Mouse (Mus musculus): ENCODE data around the gene Umps. TPM values are rescaled to one million over a fixed set of nuclear protein-coding genes. Genes with fewer than 3 reads are reported as not detected.

Umps gene
- total and polyA plus RNA-seq, 2 experiments from 2014 or later, result 24.7 to 28.3 TPM

GRCm38 (mm10) chr16:33914997-33915396 lies 51.8 kb downstream of the Umps start:
- ATAC-seq, result no peak
- no peak overlapping the region for H3K9ac ChIP-seq
- H3K4me1 ChIP-seq (ENCODE audit: insufficient read depth), result no peaks in the 10 kb centered on the region
- H3K9me3 ChIP-seq (ENCODE audit: low read length), result no peaks in the 10 kb centered on the region
- 74% methylated on average over 4 of the region's 4 CpGs for WGBS
- no peak overlapping the region for H3K4me2 ChIP-seq (ENCODE audit: low read depth)
- no peak overlapping the region for H3K27ac ChIP-seq (ENCODE audit: low read depth, low read length)
- no peak for DNase-seq
- H3K36me3 ChIP-seq (ENCODE audit: insufficient read depth), result no peaks in the 10 kb centered on the region
- no peak overlapping the region for H3K4me3 ChIP-seq (ENCODE audit: low read depth, low read length)
- H3K27me3 ChIP-seq (ENCODE audit: insufficient read depth, low read length), result no peaks in the 10 kb centered on the region; the same call in 1 of the 2 replicates
- no peak for TF ChIP-seq CTCF (IDR thresholded peaks at IDR 0.05; ENCODE audit: low read depth)

- no peak overlapping the region for H3K27ac ChIP-seq (ENCODE audit: low read depth, low read length)
- 0 out of 2 replicates have a peak, but pooled peaks cover 4% of the 10 kb centered on the region for H3K4me1 ChIP-seq (ENCODE audit: insufficient read depth)
- no peak overlapping the region for H3K4me3 ChIP-seq (ENCODE audit: low read depth, low read length)
- H3K36me3 ChIP-seq (ENCODE audit: insufficient read depth), result no peaks in the 10 kb centered on the region
- DNase-seq, result no peak
- no peak overlapping the region for H3K9ac ChIP-seq
- TF ChIP-seq CTCF (IDR thresholded peaks at IDR 0.05; ENCODE audit: low read depth), result no peak
- H3K4me2 ChIP-seq (ENCODE audit: low read depth), result no peak overlapping the region
- H3K27me3 ChIP-seq (ENCODE audit: insufficient read depth, low read length), result no peaks in the 10 kb centered on the region; the same call in 1 of the 2 replicates
- H3K9me3 ChIP-seq (ENCODE audit: low read length), result no peaks in the 10 kb centered on the region
- ATAC-seq, result no peak
- WGBS, result 71% methylated on average over 4 of the region's 4 CpGs
Observed at GRCm38 (mm10) chr16:33908239-33908638, 58.6 kb downstream of the Umps start.

Other genes with a start within 250 kb of the Umps start
- not detected in 2 replicates for gene Muc13, start 173.0 kb downstream of the Umps start, total RNA-seq (2014; rRNA removed)
- not detected in 2 replicates for gene Muc13, start 173.0 kb downstream of the Umps start, polyA plus RNA-seq (2015; fragmentation: Nextera tagmentation; extraction: Ambion mirVana)
- 30.4 and 49.3 TPM in 2 replicates for gene Itgb5, start 137.4 kb downstream of the Umps start, total RNA-seq (2014; rRNA removed)
- 14.9 and 19.7 TPM in 2 replicates for gene Itgb5, start 137.4 kb downstream of the Umps start, polyA plus RNA-seq (2015; fragmentation: Nextera tagmentation; extraction: Ambion mirVana)

Measured in forebrain, postnatal 0 days (tissue).